Mouse (Mus musculus) lung, adult 2 months (tissue): ENCODE measurements around the gene Edem2.

Experiments used
- CTCF ChIP-seq: fragments of 200-500 bp; IDR thresholded peaks from 2 replicates; pipeline ENCODE4 v1.5.1; 2011; ENCODE audit warnings: mild to moderate bottlenecking, low read length, control low read depth; ENCODE audit not compliant: insufficient read depth
- POLR2A ChIP-seq: fragments of 200-500 bp; IDR thresholded peaks from 2 replicates; pipeline ENCODE4 v1.6.1; 2011; ENCODE audit warnings: low read depth, mild to moderate bottlenecking, control low read depth, low read length, borderline replicate concordance; ENCODE audit errors: extremely low read depth

GRCm38 (mm10) chr2:155774927-155775684, 45.8 kb upstream of the Edem2 start, which contains the start of gene Mmp24:
- no peak for TF ChIP-seq CTCF
- TF ChIP-seq POLR2A = no peak
